Mouse (Mus musculus) adipose tissue, adult 10 weeks (tissue): Measurements from ENCODE around the gene Olfr661. TPM values are rescaled to one million over a fixed set of nuclear protein-coding genes. Genes with fewer than 3 reads are reported as not detected.

Experiments
- polyA plus RNA-seq: library from polyadenylated mRNA; stranded (reverse); fragments of 350-450 nt; fragmentation: Illumina TruSeq; extraction: RNeasy Lipid Tissue Mini Kit (QIAGEN cat#74804); gene quantifications from one replicate; pipeline ENCODE4 v1.2.3, GENCODE M21; 2014; ENCODE audit warnings: low read depth, low replicate concordance

Olfr661 gene
- polyA plus RNA-seq, result not detected

DNA sequence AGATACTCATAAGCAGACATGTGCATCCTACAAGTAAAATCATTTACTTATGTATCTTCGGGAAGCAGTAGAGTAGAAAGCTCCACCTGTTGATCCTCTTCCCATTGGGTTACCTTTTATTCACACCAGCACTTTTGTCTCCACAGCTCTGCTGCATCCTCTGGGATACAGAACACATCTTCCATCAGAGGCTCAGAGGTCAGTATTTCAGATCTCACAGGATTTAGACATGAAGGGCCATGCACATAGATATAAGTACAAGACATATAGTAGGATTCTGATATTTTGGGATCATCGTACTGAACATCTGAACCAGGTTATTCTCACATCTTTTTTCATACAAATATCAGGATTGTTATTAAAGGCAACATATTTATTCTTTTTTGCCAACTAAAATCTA lies at the start of gene Olfr661:
Gene Olfr661, plus strand, starts transcription at position 301 of the 400 bp plus-strand sequence.

DNA sequence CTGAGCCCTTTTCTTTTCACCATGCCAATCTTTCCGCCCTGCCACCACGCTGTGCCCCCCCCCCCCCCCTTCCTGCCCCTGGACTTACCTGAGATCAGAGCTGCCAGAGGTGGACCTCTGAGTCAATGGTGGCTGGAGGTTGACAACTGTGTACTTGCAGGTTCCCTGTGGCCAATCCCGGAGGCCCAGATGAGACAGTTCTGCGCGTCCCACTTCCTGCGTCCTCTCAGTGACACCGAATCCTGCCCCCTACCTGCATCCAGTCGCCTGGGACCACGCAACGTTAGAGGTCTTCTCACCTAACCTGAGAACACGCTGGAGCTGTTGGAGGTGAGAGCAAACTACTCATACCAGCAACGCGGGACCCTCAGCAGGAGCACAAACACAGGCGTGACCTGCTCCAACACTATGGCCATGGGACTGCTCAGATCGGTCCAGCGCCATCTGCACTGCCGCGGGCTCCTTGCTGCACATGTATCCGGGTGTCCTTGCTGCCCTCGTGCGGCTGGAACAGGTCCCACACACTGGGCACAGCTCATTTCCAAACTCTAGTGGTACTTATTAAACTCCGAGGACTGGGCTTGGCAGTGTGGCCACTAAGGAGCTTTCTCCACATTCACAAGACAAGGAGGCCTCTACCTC lies 39.3 kb upstream of the Olfr661 start, which contains the start of gene Olfr658:
Gene Olfr658, minus strand, starts transcription at position 465 of the 642 bp plus-strand sequence.

DNA sequence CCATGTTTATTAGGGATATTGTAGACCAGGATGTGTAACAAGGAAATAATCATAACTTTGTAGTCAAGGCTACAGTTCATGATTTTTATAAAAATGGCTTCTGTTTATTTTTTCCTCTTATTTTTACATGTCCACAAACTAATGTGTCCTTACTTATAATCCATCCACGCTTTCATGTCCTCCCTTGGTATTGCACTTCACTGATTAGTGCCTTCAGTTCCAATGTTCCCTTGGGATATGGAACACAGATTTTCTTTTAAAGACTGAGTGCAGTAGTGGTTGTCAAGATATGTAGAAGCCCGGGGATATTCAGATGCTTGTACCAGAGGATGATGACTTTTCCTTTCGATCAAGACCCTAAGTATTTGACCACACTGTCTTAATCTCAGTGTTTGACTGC lies 19.8 kb upstream of the Olfr661 start, which contains the start of gene Olfr659:
Gene Olfr659, plus strand, starts transcription at position 301 of the 400 bp plus-strand sequence.

Other genes starting within 250 kb of the Olfr661 start
- gene Trim30a, start 221.3 kb upstream of the Olfr661 start, polyA plus RNA-seq, result 9.6 TPM
- gene Trim30d, start 178.7 kb upstream of the Olfr661 start, polyA plus RNA-seq, result 6.3 TPM
- gene Olfr651, start 136.4 kb upstream of the Olfr661 start, polyA plus RNA-seq, result not detected
- gene Olfr652, start 125.6 kb upstream of the Olfr661 start, polyA plus RNA-seq, result not detected
- not detected for gene Olfr653, start 109.2 kb upstream of the Olfr661 start, polyA plus RNA-seq
- gene Olfr654, start 99.5 kb upstream of the Olfr661 start, polyA plus RNA-seq, result not detected
- gene Olfr655, start 84.7 kb upstream of the Olfr661 start, polyA plus RNA-seq, result not detected
- gene Olfr656, start 72.5 kb upstream of the Olfr661 start, polyA plus RNA-seq, result not detected
- not detected for gene Olfr657, start 61.7 kb upstream of the Olfr661 start, polyA plus RNA-seq
- gene Olfr658, start 39.2 kb upstream of the Olfr661 start, polyA plus RNA-seq, result not detected
- not detected for gene Olfr659, start 19.7 kb upstream of the Olfr661 start, polyA plus RNA-seq
- not detected for gene Usp17le, start 91.0 kb downstream of the Olfr661 start, polyA plus RNA-seq
- 0.22 TPM for gene Usp17lb, start 156.1 kb downstream of the Olfr661 start, polyA plus RNA-seq
- not detected for gene Usp17la, start 170.5 kb downstream of the Olfr661 start, polyA plus RNA-seq
- not detected for gene Olfr665, start 191.5 kb downstream of the Olfr661 start, polyA plus RNA-seq
- 0.20 TPM for gene Olfr666, start 209.5 kb downstream of the Olfr661 start, polyA plus RNA-seq
- gene Olfr667, start 235.0 kb downstream of the Olfr661 start, polyA plus RNA-seq, result not detected
- gene Olfr668, start 241.6 kb downstream of the Olfr661 start, polyA plus RNA-seq, result not detected
- gene Olfr669, start 247.7 kb downstream of the Olfr661 start, polyA plus RNA-seq, result not detected